Mouse (Mus musculus) myocyte (in vitro differentiated cells): ENCODE results near the gene Gatad2a. TPM values are rescaled to one million over a fixed set of nuclear protein-coding genes. Genes with fewer than 3 reads are reported as not detected.

Experiments
- H3K27me3 ChIP-seq: one replicate; pipeline ENCODE4 v1.6.1; 2011; ENCODE audit not compliant: control insufficient read depth, insufficient read depth, insufficient read length
- H3K36me3 ChIP-seq: one replicate; pipeline ENCODE4 v1.6.1; 2011; ENCODE audit not compliant: control insufficient read depth, insufficient read depth
- H3K4me2 ChIP-seq: one replicate; pipeline ENCODE4 v1.6.1; 2011; ENCODE audit warnings: low read depth, control low read depth
- H3K4me3 ChIP-seq: one replicate; pipeline ENCODE4 v1.5.1; 2011; ENCODE audit warnings: mild to moderate bottlenecking, control low read depth, moderate library complexity
- H3K79me2 ChIP-seq: one replicate; pipeline ENCODE4 v1.6.1; 2011; ENCODE audit not compliant: control insufficient read depth, insufficient read depth
- H3ac ChIP-seq: one replicate; pipeline ENCODE4 v1.6.1; 2011; ENCODE audit not compliant: control insufficient read depth, insufficient read length
- CEBPB ChIP-seq: IDR thresholded peaks from 2 replicates; pipeline ENCODE4 v1.6.1; 2011; ENCODE audit warnings: mild to moderate bottlenecking, moderate library complexity; ENCODE audit not compliant: poor library complexity, insufficient read depth, severe bottlenecking
- E2F4 ChIP-seq: IDR thresholded peaks from one replicate; pipeline ENCODE4 v1.6.1; 2011; ENCODE audit warnings: mild to moderate bottlenecking, control low read depth, moderate library complexity; ENCODE audit not compliant: insufficient read depth
- MAX ChIP-seq: IDR thresholded peaks from one replicate; pipeline ENCODE4 v1.6.1; 2011; ENCODE audit warnings: low read depth, mild to moderate bottlenecking, control low read depth
- MYOD1 ChIP-seq, 3 experiments: IDR thresholded peaks; one replicate each; pipeline ENCODE4 v1.6.1; 2011; ENCODE audit warnings: control low read depth in 2 of 3, low read depth in 2 of 3, mild to moderate bottlenecking in 2 of 3, moderate library complexity in 1 of 3; ENCODE audit not compliant: insufficient read length in 2 of 3, control insufficient read depth in 1 of 3
- MYOG ChIP-seq, 3 experiments: IDR thresholded peaks; one replicate each; pipeline ENCODE4 v1.6.1; 2011; ENCODE audit warnings: control low read depth in 2 of 3, low read depth in 2 of 3, mild to moderate bottlenecking in 2 of 3; ENCODE audit not compliant: insufficient read length in 2 of 3, control insufficient read depth in 1 of 3, insufficient read depth in 1 of 3
- POLR2A ChIP-seq: IDR thresholded peaks from one replicate; pipeline ENCODE4 v1.6.1; 2011; ENCODE audit warnings: low read depth, mild to moderate bottlenecking, control low read depth, moderate library complexity; ENCODE audit not compliant: insufficient read length
- POLR2AphosphoS2 ChIP-seq: IDR thresholded peaks from one replicate; pipeline ENCODE4 v1.6.1; 2011; ENCODE audit warnings: low read depth, control low read depth; ENCODE audit not compliant: insufficient read length
- REST ChIP-seq: IDR thresholded peaks from one replicate; pipeline ENCODE4 v1.6.1; 2011; ENCODE audit warnings: mild to moderate bottlenecking, control low read depth, moderate library complexity; ENCODE audit not compliant: insufficient read depth, insufficient read length
- SRF ChIP-seq: IDR thresholded peaks from one replicate; pipeline ENCODE4 v1.6.1; 2011; ENCODE audit warnings: low read depth; ENCODE audit not compliant: control insufficient read depth, insufficient read length
- TCF12 ChIP-seq: IDR thresholded peaks from one replicate; pipeline ENCODE4 v1.6.1; 2011; ENCODE audit warnings: mild to moderate bottlenecking, control low read depth; ENCODE audit not compliant: poor library complexity, insufficient read depth, severe bottlenecking
- TCF3 ChIP-seq: IDR thresholded peaks from one replicate; pipeline ENCODE4 v1.6.1; 2011; ENCODE audit warnings: low read depth, control low read depth; ENCODE audit not compliant: insufficient read length
- USF1 ChIP-seq: IDR thresholded peaks from one replicate; pipeline ENCODE4 v1.6.1; 2011; ENCODE audit warnings: low read depth, mild to moderate bottlenecking, control low read depth, moderate library complexity
- polyA plus RNA-seq: library from polyadenylated mRNA; unstranded; fragments of >200 nt; fragmentation: generic; extraction: Trizol; gene quantifications from one replicate; pipeline ENCODE4 v1.2.1, GENCODE M21; 2012; ENCODE audit warnings: missing spikeins

Gatad2a gene
- polyA plus RNA-seq, 1 experiment: 46.7 TPM

DNA sequence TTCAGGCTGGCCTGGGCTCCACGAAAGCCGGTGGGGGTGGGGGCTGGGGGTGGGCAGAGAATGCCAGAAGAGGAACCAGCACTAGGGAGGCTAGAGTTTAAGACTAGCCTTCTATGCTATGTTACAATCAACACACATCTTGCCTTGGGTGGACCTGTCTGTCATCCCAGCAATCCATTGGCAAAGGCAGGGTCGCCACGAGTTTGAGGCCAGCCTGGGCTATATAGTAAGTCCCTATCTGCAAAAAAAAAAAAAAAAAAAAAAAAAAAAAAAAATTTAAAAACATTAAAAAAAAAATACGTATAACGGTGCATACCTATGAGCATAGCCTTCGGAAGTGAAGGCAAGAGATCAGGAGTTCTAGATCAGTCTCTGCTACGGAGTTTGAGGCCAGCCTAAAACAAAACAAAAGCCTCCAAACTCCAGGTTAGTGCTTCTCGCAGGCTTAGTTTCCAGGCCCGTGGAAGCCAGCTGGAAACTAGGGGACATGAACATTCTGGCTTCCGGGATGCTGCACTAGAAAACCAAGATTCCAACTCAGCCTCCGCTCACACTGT, 95.2 kb downstream of the Gatad2a start:
- Histone ChIP-seq H3ac (peak overlapping the region; percentile 10), H3K27me3 (no peaks in the 10 kb centered on the region), H3K36me3 (no peaks in the 10 kb centered on the region), H3K79me2 (peaks cover 49% of the 10 kb centered on the region), H3K4me3 (peak overlapping the region; percentile 90), H3K4me2 (peak overlapping the region; percentile 72)
- no peak for TF ChIP-seq SRF
- no peak for TF ChIP-seq POLR2AphosphoS2
- no peak for TF ChIP-seq TCF3
- no peak for TF ChIP-seq REST
- TF ChIP-seq MYOD1 (IDR thresholded peaks at IDR 0.05; ENCODE audit: control insufficient read depth in 1 of 3, insufficient read length in 2 of 3, low read depth in 2 of 3): no peak
- TF ChIP-seq MYOG (IDR thresholded peaks at IDR 0.05; ENCODE audit: control insufficient read depth in 1 of 3, insufficient read depth in 1 of 3, insufficient read length in 2 of 3, low read depth in 2 of 3): no peak
- TF ChIP-seq E2F4: no peak
- TF ChIP-seq CEBPB: no peak
- no peak for TF ChIP-seq USF1
- TF ChIP-seq POLR2A: no peak
- TF ChIP-seq MAX: no peak
- no peak for TF ChIP-seq TCF12

DNA sequence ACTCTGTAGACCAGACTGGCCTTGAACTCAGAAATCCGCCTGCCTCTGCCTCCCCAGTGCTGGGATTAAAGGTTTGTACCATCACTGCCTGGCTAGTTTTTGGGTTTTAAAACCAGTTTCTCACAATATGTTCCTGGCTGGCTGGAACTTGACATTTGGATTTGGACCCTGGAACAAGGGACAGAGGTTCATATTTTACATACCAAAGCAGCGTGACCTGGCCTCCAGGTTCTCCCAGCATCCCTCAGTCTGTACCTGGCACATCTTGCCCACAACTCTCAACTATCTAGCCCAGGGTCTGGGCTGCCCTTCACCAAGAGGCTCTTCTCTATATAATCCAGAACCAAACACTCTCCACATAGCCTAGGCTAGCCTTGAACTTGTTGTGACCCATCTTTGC, 96.3 kb downstream of the Gatad2a start:
- Histone ChIP-seq H3K4me3 (no peak overlapping the region), H3ac (no peak overlapping the region), H3K27me3 (no peaks in the 10 kb centered on the region), H3K79me2 (peaks cover 50% of the 10 kb centered on the region), H3K36me3 (no peaks in the 10 kb centered on the region), H3K4me2 (peak overlapping the region; percentile 72)
- TF ChIP-seq TCF3 (no peak), SRF (no peak), MYOD1 (IDR thresholded peaks at IDR 0.05; ENCODE audit: control insufficient read depth in 1 of 3, insufficient read length in 2 of 3, low read depth in 2 of 3) (no peak), CEBPB (no peak), POLR2A (no peak), REST (no peak), USF1 (no peak), MAX (no peak), TCF12 (no peak), MYOG (IDR thresholded peaks at IDR 0.05; ENCODE audit: control insufficient read depth in 1 of 3, insufficient read depth in 1 of 3, insufficient read length in 2 of 3, low read depth in 2 of 3) (no peak), POLR2AphosphoS2 (no peak), E2F4 (no peak)

DNA sequence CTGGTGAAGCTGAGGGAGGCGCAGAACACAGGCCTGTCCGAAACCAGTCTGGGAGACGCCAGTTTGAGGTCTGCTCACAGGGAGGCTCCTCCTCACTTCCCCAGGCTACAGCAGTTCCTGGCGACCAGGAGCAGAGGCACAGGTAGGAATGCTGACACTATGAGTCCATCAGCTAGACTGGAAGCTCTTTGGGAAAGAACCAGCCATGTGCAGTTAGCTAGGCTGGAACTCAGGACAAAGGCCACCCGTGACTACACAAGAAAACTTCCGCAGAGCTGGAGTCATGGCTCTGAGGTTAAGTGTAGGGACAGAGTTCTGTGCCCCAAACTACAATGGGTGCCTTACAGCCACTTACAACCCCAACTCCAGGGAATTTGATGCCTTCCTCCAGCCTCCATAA, 98.3 kb downstream of the Gatad2a start:
- Histone ChIP-seq H3K27me3 (no peaks in the 10 kb centered on the region), H3K4me2 (peak overlapping the region; percentile 32), H3ac (no peak overlapping the region), H3K79me2 (peaks cover 50% of the 10 kb centered on the region), H3K36me3 (no peaks in the 10 kb centered on the region), H3K4me3 (no peak overlapping the region)
- no peak for TF ChIP-seq SRF
- TF ChIP-seq POLR2AphosphoS2: no peak
- TF ChIP-seq CEBPB: no peak
- TF ChIP-seq TCF12: no peak
- no peak for TF ChIP-seq POLR2A
- no peak for TF ChIP-seq REST
- no peak for TF ChIP-seq USF1
- TF ChIP-seq MYOG (IDR thresholded peaks at IDR 0.05; ENCODE audit: control insufficient read depth in 1 of 3, insufficient read depth in 1 of 3, insufficient read length in 2 of 3, low read depth in 2 of 3): no peak

DNA sequence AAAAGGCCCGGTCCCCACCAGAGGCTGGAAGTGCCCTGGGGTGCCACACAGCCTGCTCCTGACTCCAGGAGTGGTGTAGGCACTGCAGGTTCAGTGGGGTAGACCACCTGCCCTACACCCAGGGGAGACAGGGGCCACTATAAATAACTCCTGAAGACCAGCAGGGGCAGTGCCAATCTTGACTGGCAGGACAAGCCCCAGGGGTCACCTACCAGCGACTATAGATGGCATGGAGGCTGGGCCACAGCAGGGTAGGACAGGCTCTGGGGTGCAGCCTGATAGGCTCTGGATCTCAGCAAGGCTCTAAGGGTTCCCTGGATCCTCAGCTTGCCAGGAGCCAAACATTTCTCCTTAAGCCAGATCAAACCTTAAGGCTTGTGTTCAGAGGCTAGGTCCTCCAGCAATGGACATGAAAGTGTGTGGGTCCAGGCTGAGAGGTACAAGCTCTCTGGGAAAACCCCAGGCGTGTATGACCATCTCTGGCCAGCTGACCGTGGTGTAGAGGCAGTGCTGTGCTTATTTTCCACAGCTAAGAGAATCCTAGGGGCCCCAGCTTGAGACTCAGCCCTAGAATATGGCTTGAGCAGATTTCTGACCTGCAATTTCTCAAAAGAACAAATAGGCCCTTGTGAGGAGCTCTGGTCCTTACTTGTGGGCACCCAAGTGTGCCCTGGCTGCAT, 100.3 kb downstream of the Gatad2a start:
- TF ChIP-seq POLR2A: no peak
- no peak for TF ChIP-seq POLR2AphosphoS2
- TF ChIP-seq REST: no peak
- TF ChIP-seq USF1: no peak
- no peak for TF ChIP-seq MYOG (IDR thresholded peaks at IDR 0.05; ENCODE audit: control insufficient read depth in 1 of 3, insufficient read depth in 1 of 3, insufficient read length in 2 of 3, low read depth in 2 of 3)
- TF ChIP-seq TCF3: no peak
- TF ChIP-seq MAX: no peak
- TF ChIP-seq SRF: no peak
- no peak for TF ChIP-seq TCF12
- no peak for TF ChIP-seq CEBPB
- no peak for TF ChIP-seq E2F4
- no peak for TF ChIP-seq MYOD1 (IDR thresholded peaks at IDR 0.05; ENCODE audit: control insufficient read depth in 1 of 3, insufficient read length in 2 of 3, low read depth in 2 of 3)
- no peak overlapping the region for H3ac ChIP-seq
- H3K36me3 ChIP-seq: no peaks in the 10 kb centered on the region
- H3K4me3 ChIP-seq: no peak overlapping the region
- peaks cover 46% of the 10 kb centered on the region for H3K79me2 ChIP-seq
- H3K4me2 ChIP-seq: no peak overlapping the region
- no peaks in the 10 kb centered on the region for H3K27me3 ChIP-seq
